Mouse (Mus musculus) frontal cortex, postnatal 14 days (tissue): ENCODE results near the gene Alkbh2.

ENCODE experiments used
- DNase-seq, 2 experiments: peaks; one replicate each; pipeline ENCODE4 v3.0.0; 2022; ENCODE audit warnings: low spot score in 2 of 2

The Alkbh2 gene

DNA sequence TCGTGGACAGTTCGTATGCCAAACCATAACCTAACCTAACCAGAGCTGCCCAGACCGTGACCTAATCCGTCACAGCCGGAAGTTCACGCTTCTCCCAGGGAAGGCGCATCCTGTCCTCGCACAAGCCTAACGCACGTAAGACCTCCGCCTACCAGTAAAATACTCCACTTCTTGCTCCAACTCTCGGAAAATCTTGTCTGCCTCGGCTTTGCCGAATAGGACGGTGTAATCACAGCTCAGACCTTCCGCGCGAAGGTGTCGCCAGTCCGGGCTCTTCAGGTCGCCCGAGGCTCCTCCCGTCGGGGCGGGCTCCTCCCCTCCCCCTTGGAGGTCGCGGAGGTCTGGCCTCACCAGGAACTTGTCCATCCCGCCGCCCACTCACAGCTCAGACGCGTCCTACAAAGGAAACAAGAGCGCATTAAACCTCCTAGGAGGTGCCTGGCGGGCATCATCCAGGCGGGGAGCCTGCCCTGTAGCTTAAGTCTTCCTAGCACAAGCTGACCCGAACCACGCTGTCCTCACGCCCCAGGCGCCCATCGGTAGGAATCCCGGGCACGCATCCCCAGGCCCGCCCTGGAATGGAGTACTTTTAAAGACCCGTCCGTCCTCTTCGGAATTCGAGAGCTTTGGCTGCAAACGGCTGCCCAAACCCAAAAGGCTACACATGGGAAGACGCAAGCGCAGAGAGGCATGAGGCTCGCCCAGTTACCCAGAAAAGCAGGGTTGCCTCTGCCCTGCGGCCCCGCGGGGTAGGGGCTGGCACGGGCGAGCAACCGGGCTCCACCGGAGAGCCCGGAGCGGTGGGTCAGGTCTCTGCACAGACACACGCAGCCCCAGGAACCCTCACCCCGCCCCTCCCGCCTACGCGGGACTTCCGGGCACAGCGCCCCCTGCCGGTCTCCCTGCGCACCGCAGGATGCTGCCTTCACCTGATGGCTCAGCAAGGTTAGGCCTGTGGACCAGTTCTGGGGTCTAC lies at the start of gene Alkbh2:
Alkbh2 (minus strand) TSS at position 845 of the 976 bp plus-strand sequence.
- DNase-seq: peak; percentile 54 to 69

DNA sequence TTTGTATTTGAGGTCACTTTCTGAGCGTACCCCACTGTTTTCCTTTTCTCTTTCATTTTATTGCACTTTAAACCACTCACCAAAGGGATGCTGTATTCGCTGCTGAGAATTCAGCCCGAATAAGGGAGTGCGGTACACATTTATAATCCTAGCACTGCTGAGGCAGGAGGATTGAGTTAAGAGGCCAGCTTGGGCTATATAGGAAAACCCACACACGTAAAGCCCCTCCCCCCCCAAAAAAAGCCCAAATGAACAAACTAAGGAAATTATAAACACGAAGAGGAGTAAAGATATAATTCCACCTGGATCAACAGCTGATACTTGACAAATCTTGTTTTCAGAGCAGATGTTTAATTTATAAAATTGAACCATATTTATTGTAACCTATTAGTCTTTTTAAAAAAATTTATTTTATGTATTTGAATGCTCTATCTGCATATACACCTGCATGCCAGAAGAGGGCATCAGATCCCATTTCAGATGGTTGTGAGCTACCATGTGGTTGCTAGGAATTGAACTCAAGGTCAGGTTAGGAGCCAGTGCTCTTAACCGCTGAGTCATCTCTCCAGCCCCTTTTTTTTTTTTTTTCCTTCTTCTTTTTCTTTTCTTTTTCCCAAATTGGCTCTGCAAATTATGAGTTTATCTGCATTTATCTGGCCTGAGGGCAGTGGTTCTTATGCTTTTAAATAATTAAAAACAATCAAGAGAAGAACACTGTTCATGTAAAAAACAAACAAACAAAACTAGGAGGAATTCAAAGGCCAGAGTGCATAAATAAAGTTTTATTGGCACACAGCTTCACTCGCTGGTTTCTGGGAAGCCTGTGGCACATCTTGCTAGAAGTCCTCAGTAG lies 48.8 kb upstream of the Alkbh2 start:
- no peak for DNase-seq

DNA sequence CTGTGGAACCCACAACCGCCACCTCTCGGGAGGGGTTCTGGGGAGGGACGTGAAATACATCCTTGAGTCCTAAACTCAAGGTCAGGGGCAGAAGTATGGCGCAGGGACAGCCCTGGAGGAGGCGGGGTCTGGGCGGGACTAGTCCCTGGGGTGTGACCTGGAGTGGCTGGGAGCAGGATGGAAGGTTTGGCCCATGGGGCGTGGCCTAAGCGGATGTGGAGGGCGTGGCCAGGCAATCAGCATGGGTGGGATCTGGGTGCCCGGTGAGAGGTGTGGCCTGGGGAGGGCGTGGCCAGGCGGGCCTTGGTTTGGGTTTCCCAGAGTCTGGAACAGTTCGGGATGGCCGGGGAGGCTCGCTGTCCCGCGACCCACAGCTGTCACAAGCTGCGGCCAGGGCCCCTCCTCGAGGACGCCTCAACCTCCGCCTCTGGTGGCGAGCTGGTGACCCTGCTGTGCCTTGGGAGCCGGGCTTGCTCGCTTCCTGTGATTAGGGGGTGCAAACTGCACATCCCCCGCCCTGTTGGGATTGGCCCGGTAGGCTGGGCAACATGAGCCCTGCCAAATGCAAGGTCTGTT lies 47.7 kb upstream of the Alkbh2 start:
- peak; percentile 63 to 69 for DNase-seq

DNA sequence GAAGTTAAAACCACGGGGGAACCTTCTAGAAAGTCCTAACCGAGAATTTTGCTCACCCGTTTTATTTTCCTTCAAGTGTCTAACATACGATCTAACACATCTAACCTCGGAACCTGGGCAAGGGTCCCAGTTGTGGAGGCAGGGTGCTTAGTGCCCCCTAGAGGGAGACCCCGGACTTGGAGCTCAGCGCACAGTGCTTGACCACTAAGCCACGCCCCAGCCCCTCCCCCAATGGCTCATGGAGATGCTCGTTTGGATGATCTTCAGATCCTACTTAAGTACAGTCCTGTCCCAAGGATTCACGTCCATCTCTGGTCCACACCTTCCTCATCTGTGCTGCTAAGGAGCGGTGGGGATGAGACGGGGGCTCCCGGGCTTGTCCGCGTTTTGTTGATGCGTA lies 46.6 kb upstream of the Alkbh2 start:
- DNase-seq: no peak

DNA sequence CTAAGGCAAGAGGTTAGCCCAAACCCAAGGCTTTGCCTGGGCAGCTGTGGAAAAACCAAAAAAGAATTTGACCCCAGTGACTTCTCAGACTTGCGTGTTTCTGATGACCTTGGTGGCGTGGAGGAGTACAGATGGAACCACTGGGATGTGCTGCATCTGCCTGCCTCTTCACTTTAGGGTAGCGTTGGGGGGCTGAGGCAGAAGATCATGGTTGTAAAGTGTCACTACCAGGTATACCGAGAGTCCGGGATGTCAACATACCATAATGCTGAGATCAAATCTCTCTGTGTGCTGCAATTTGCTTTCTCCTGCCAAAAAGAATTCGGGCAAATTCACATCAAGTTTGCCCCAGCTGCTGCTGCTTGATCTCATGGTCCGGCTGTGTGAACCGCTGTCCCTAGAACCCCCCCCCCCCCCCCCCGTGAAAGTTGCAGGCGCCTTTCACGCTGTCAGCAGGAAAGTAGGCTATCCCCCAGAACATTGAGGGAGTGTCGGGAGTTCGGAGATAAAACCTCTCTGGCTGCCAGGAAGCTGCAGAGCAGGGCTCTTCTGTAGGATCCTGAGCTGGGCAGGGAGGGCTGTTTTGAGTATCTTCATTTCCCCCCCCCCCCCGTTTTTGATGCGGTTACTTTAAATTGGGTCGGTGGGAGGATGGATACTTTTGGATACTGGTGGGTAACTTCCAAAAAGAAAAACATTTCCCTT lies 46.0 kb upstream of the Alkbh2 start:
- no peak for DNase-seq

DNA sequence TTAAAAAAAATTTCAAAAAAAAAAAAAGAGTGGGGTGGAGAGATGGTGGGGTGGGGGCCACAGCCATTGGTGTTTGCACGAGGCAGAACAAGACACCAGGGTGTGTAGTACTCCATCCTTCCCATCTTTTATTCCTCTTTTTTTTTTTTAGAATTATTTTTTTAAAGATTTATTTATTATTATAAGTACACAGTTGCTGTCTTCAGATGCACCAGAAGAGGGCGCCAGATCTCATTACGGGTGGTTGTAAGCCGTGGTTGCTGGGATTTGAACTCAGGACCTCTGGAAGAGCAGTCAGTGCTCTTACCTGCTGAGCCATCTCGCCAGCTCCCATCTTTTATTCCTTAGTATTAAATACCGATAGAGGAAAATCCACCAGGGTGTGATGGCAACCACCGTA lies 45.4 kb upstream of the Alkbh2 start:
- DNase-seq: no peak

DNA sequence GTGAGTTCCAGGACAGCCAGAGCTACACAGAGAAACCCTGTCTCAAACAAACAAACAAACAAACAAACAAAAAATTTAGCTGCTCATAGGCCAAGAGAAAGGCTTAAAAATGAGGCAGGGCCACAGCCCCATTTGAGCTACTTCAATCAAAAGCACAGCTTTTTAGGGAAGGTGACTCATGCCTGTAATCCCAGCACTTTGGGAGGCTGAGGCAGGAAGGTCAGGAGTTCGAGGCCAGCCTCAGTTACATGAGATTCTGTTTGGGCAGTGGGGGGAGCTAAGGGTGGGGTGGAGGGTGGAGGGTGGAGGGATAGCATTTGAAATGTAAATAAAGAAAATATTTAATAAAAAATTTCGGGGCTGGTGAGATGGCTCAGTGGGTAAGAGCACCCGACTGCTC lies 44.9 kb upstream of the Alkbh2 start:
- no peak for DNase-seq

DNA sequence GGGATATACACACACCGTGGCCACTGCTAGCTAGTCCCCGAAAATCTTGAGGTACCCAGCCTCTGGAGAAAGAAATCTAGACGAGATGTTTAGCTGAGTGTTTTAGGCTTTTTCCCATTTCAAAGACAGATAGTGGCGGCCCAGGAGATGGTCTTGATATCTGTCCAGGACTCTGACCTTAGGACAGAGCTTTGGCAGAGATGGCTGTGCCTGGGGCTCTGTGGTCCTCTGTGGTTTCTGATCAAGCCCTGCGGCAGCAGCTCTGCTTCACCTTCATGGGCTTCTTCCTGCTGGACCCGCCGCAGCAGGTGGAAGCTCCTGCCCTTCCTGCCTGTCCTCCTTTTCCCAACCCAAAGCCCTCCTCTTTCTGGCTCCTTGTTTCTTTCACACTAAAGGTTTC lies 42.3 kb upstream of the Alkbh2 start:
- DNase-seq: no peak

DNA sequence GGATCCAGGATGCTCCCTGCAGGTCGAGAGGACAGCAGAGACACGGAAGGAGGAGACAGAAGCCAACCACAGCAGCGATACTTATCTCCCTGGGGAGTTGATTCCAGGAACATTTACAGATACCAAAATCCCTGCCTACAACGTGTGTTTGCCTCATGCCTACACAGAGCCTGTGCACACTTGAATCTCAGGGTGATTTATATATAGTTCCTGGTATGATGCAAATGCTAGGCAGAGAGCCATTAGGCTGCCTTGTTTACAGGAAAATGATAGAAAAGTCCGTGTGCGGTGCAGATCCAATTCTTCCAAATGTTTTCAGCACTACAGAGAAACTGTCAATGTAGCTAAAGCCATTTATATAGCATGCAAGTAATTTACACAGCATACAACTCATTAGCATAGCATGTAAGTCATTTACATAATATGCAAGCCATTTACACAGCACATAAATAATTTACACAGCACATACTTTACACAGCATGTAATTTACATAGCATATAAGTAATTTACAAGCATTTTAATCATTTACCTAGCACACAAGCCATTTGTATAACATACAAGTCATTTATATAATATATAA lies 35.2 kb upstream of the Alkbh2 start:
- no peak for DNase-seq

DNA sequence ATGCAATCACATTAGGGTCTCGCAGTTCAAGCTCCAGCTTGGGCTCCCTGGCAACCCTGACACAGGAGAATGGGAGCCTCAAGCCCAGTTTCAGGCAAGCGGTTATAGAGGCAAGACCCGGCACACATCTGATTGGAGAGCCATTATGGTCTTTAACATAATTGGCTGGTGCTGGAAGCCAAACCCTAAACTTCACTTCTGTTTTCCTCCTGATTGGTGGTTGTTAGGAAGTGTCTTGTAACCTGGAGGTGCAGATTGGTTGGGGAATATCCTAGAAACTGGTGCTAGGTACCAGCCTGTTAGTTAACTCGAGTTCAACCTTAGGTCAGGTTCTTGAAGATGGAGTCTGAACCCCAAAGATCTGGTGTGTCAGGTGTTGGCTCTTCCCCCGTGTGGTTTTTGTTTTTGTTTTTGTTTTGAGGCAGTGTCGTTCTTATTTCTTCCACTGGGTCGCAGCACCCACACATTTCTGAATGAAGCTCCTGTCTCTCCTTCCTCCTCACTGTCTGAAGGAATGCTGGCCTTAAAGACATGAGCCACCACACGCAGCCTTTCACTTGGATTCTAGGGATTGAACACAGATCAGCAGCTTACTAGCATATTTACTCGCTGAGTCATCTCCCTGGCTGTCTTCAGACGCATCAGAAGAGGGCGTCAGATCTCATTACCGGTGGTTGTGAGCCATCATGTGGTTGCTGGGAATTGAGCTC lies 34.2 kb upstream of the Alkbh2 start:
- no peak for DNase-seq

DNA sequence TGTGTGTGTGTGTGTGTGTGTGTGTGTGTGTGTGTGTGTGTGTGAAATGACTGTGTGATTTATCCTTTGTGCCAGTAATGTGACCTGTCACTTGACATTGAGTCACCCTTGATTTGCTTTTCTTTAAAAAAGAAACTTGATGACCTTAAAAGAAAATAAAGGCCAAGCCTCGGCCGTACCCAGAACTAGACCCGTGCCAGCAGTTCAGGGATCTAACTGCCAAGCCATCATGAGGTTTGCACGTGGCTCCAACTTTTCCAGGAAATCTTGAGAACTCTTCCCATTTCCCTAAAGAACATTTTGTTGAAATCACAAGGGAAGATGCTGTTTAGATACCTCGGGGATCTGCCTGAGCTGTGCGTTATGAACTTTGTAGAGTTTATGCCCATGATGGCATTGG lies 33.4 kb upstream of the Alkbh2 start:
- no peak for DNase-seq

DNA sequence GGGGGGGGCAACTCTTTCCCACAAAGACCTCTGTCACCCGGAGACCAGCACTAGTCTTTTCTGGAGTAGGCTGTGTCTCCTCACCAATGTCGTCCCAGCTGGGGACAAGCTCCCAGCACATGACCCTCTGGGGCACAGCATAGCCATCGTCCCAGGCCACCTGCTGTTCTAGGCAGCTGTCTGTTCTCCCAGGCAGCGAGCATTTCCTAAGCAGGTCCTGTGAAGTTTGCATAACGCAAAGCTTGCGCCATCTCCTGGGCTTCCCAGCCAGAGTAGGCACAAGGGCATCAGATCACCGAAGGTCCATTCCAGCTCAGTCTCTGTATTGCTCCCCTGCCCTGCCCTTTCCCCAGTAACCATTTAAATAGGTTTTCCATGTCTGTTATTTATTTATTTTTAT lies 29.2 kb upstream of the Alkbh2 start:
- no peak for DNase-seq

DNA sequence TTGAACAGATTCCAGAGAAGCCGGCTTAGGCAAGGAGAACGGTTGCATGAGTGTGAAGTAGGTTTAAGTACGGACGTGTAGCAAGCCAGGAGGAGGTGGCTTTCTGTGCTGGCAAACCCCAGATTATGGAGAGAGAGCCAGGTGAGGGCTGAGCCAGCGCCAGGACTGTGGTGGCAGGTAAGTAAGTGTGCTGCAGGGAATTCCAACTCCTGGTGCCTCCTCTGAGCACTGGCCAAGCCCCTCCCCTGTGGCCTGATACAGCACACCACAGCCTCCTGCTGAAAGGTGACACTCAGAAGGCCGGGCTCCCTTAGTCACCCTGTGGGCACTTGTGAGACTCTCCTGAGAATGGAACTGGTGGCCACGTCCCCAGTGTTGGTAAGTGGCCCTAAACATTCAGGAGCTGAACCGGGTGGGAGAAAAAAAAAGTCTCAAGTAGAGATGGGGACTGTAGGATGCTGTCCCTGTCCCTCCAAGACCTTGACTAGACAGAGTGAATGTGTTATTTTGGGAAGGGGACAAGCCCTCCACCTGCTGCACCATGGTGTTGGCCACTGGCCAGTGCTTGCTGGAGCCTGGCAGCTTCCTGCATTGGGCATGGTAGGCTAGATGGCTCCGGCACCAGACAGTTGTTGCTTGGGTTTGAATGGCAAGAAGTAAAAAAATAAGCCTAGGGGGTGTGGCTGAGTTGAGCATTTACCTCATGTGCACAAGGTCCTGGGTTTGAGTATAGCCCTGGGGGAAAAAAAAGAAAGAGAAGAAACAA lies 27.3 kb upstream of the Alkbh2 start:
- no peak for DNase-seq

DNA sequence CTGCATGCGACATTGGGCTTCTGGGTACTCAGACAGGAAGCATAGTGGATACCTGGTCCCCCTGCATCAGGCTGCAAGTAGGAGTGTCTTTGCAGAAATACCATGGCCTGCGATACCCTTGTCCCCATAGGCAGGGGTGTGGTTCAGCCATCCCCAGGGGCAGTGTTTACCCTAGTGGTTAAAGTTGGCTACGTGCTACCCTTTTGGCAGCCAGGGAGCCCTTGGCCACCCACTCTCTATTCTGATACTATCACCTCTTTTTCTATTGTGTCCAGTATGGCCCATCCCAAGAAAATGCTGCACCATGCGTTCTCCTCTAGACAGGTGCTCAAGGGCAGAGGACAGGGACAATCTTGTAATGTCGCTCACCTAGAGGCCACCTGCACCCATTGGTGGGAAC lies 26.7 kb upstream of the Alkbh2 start:
- DNase-seq: no peak

DNA sequence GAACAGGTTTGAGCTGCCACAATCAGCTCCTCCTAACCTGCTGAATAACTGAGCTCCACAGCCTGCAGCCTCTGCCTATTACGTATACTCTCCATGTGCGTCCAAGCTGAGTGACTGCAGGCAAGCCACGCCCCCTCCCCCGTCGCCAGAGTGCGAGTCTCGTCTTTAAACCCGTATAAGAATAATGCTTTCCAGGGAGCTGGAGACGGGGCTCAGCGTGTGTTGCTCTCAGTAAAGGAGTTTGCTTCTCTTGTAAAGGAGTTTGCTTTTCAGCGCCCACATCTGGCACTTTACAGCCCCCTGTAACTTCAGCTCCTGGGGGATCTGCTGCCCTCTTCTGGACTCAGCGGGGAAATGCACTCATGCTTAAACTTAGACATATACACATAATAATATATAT lies 25.5 kb upstream of the Alkbh2 start:
- no peak for DNase-seq

DNA sequence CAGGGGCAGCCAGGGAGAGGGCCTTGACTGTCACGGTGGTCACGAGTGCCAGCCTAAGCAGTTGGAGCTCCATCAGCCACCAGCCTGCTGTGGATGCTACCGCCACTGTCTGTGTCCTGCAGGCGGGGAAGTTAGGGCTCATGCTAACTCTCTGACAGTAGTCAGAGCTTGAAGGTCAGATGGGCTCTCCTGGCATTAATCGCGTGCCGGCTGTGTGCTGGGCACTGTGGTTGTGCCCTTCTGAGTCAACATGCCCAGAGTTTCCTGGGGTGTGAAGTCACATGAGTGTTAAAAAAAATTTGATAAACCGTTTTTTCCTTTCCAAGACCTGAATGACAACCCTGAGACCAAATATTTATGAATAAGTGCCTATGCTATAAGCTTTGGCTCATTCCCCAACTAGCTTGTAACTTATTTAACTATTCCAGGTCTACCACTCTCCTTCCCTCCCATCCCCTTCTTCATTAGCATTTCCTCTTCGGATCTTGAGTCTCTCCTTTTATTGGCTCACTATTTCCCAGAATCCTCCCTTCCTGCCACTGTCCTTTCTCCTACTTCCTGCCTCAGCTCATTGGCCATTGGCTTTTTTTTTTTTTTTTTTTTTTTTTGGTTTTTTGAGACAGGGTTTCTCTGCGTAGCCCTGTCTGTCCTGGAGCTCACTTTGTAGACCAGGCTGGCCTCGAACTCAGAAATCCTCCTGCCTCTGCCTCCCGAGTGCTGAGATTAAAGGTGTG lies 24.5 kb upstream of the Alkbh2 start:
- DNase-seq: no peak

DNA sequence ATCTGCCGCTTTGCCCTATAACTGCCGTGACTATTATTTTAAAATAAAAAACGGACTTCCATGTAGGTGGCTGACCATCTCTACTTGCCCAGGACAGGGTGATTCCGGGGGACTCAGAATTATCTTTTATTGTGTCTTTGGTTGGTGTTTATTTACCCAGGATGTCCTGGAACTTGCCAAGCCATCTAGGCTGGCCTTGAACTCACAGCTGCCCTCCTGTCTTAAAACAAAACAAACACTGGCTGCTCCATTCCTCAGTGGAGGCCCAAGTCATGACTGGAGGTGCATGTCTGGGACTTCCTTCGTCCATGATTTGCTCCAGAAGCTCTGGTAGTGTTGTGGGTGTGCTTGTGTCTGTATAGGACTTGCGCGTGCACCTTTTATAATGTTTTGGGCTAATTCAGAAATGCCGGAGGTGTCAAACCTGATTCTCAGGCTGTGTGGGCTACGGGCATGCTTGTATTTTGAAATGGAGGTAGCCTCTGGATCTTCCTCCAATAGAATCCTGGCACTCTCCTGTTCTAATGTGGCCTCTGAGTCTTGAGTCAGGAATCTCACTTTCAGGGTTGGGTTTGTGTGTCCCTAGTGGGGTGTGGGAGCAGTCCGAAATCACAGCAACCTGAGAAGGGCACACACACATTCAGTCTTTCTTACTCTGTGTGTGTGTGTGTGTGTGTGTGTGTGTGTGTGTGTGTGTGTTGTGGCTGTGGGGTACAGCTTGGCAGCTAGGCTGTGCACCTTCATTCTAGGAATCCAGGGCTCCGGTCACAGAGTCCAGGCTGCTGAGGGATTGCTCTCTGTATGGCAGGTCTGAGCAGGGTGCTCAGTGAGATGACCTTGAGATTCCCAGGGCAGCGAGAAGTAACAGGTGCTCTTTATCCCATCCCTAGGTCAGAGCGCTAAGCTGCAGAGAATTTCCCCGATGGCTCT lies 19.3 kb upstream of the Alkbh2 start:
- no peak for DNase-seq
